In genomic region chr9:67493876-67494552, GRCm38 (mm10) we compare ENCODE assay signal across 15 mouse cellular contexts.
DNase-seq lines count a peak whose midpoint lies in the region; ATAC-seq and TF ChIP-seq lines count a peak whose summit lies in the region.
"Had no signal": no experiment of that assay in that cellular context is flagged by ENCODE, and none has a peak within 500 bp of the region (broad histone marks: within the 10 kb centered on the region; RNA-seq: fewer than 3 reads in every experiment).

No protein-coding gene starts in this region.

- H3K27ac ChIP-seq in heart, adult 2 months: no peak overlapping the region
- H3K27ac ChIP-seq in heart, embryonic 11.5 days (ENCODE audit: low read depth, low read length): no peak overlapping the region
- no peak overlapping the region for H3K27ac ChIP-seq in limb, embryonic 15.5 days
- no peak overlapping the region for H3K27ac ChIP-seq in midbrain, postnatal 0 days (ENCODE audit: low read depth, low read length)
- H3K27ac ChIP-seq: forebrain, embryonic 10.5 days; hindbrain, embryonic 10.5 days; liver, embryonic 12.5 days had no signal

- H3K27me3 ChIP-seq in heart, adult 2 months (ENCODE audit: control insufficient read depth, insufficient read depth, low read length): no peaks in the 10 kb centered on the region
- no peaks in the 10 kb centered on the region for H3K27me3 ChIP-seq in heart, embryonic 11.5 days (ENCODE audit: control insufficient read depth, insufficient read depth, low read length)
- no peaks in the 10 kb centered on the region for H3K27me3 ChIP-seq in C2C12 (ENCODE audit: control insufficient read depth, insufficient read depth, insufficient read length)
- no peaks in the 10 kb centered on the region for H3K27me3 ChIP-seq in Patski
- no peaks in the 10 kb centered on the region for H3K27me3 ChIP-seq in limb, embryonic 15.5 days
- H3K27me3 ChIP-seq in midbrain, postnatal 0 days (ENCODE audit: insufficient read depth, low read length): no peaks in the 10 kb centered on the region
- H3K27me3 ChIP-seq: liver, embryonic 12.5 days; neural tube, embryonic 15.5 days had no signal

- no peak for TF ChIP-seq CTCF in heart, adult 2 months (IDR thresholded peaks at IDR 0.05)
- TF ChIP-seq CTCF in C2C12 (IDR thresholded peaks at IDR 0.05; ENCODE audit: control insufficient read depth, insufficient read depth, insufficient read length) (no peak), Patski (IDR thresholded peaks at IDR 0.05) (no peak)
- no peak for TF ChIP-seq CTCF in midbrain, postnatal 0 days (IDR thresholded peaks at IDR 0.05)

- H3K4me3 ChIP-seq in heart, adult 2 months: no peak overlapping the region
- H3K4me3 ChIP-seq in heart, embryonic 11.5 days (ENCODE audit: low read depth, low read length): no peak overlapping the region
- no peak overlapping the region for H3K4me3 ChIP-seq in C2C12 (ENCODE audit: insufficient read depth, poor library complexity, severe bottlenecking)
- H3K4me3 ChIP-seq in limb, embryonic 15.5 days: no peak overlapping the region
- no peak overlapping the region for H3K4me3 ChIP-seq in midbrain, postnatal 0 days (ENCODE audit: low read depth, low read length)
- H3K4me3 ChIP-seq: forebrain, embryonic 10.5 days; hindbrain, embryonic 10.5 days; liver, embryonic 12.5 days; neural tube, embryonic 15.5 days had no signal

- H3K79me3 ChIP-seq in C2C12 (ENCODE audit: low read depth): no peaks in the 10 kb centered on the region

- no peak for TF ChIP-seq EP300 in heart, adult 2 months (IDR thresholded peaks at IDR 0.05; ENCODE audit: insufficient read depth, low read depth, low read length)

- WGBS in heart, adult 2 months: 75% methylated on average over 8 of the region's 8 CpGs
- WGBS in heart, embryonic 11.5 days (ENCODE audit: insufficient replicate concordance): 85% methylated on average over 8 of the region's 8 CpGs
- 66% methylated on average over 8 of the region's 8 CpGs for WGBS in limb, embryonic 15.5 days
- 84% methylated on average over 8 of the region's 8 CpGs for WGBS in midbrain, postnatal 0 days

- no peak overlapping the region for H3K9ac ChIP-seq in heart, adult 2 months (ENCODE audit: low read depth, low read length)
- no peak overlapping the region for H3K9ac ChIP-seq in heart, embryonic 11.5 days (ENCODE audit: low read depth, low read length)
- H3K9ac ChIP-seq in limb, embryonic 15.5 days: no peak overlapping the region
- no peak overlapping the region for H3K9ac ChIP-seq in midbrain, postnatal 0 days (replicated peaks; ENCODE audit: low read length, poor library complexity, severe bottlenecking)
- H3K9ac ChIP-seq: liver, embryonic 12.5 days; neural tube, embryonic 15.5 days had no signal

- H3K36me3 ChIP-seq in heart, adult 2 months (ENCODE audit: control insufficient read depth, insufficient read depth, low read length): no peaks in the 10 kb centered on the region
- H3K36me3 ChIP-seq in heart, embryonic 11.5 days (ENCODE audit: control insufficient read depth, insufficient read depth, low read length): no peaks in the 10 kb centered on the region
- no peaks in the 10 kb centered on the region for H3K36me3 ChIP-seq in C2C12 (ENCODE audit: control insufficient read depth, insufficient read depth)
- no peaks in the 10 kb centered on the region for H3K36me3 ChIP-seq in limb, embryonic 15.5 days
- no peaks in the 10 kb centered on the region for H3K36me3 ChIP-seq in midbrain, postnatal 0 days (ENCODE audit: insufficient read depth, low read length)
- H3K36me3 ChIP-seq: forebrain, embryonic 10.5 days; hindbrain, embryonic 10.5 days; liver, embryonic 12.5 days; neural tube, embryonic 15.5 days had no signal

- no peak overlapping the region for H3ac ChIP-seq in C2C12 (ENCODE audit: control insufficient read depth, insufficient read length, low read depth)

- H3K79me2 ChIP-seq in heart, adult 2 months (replicated peaks; ENCODE audit: control insufficient read depth, insufficient read depth, low read length): no peaks in the 10 kb centered on the region
- H3K79me2 ChIP-seq in C2C12 (ENCODE audit: control insufficient read depth, insufficient read depth): no peaks in the 10 kb centered on the region

- CTCF ChIA-PET in Patski (lab: Charles Lee): interaction anchor here (1.4 kb wide), 1 partner anchor 16 kb away, joined by 3 read pairs; no protein-coding TSS in a partner anchor

- POLR2A ChIA-PET in Patski (lab: Charles Lee): no interaction called here

- H3K9me3 ChIP-seq in heart, embryonic 11.5 days (replicated peaks; ENCODE audit: control insufficient read depth, low read length): no peaks in the 10 kb centered on the region
- H3K9me3 ChIP-seq in limb, embryonic 15.5 days: no peaks in the 10 kb centered on the region
- no peaks in the 10 kb centered on the region for H3K9me3 ChIP-seq in midbrain, postnatal 0 days (ENCODE audit: low read length)
- H3K9me3 ChIP-seq: forebrain, embryonic 10.5 days; hindbrain, embryonic 10.5 days; liver, embryonic 12.5 days; neural tube, embryonic 15.5 days had no signal

- no peak for TF ChIP-seq POLR2A in heart, adult 2 months (IDR thresholded peaks at IDR 0.05; ENCODE audit: insufficient read depth, low read depth, low read length)

- H3K4me2 ChIP-seq in heart, embryonic 11.5 days: no peak overlapping the region
- H3K4me2 ChIP-seq in limb, embryonic 15.5 days: no peak overlapping the region
- H3K4me2 ChIP-seq in midbrain, postnatal 0 days (ENCODE audit: low read depth, low read length, poor library complexity, severe bottlenecking): no peak overlapping the region
- H3K4me2 ChIP-seq: liver, embryonic 12.5 days; neural tube, embryonic 15.5 days had no signal

- no peak for ATAC-seq in heart, embryonic 11.5 days (replicated peaks; ENCODE audit: insufficient number of reproducible peaks, low FRiP score, low TSS enrichment)
- ATAC-seq in Patski: no peak
- ATAC-seq in limb, embryonic 15.5 days (ENCODE audit: insufficient number of reproducible peaks, low FRiP score, low TSS enrichment, low read depth): 0 out of 2 replicates have a peak, but pooled peaks have one; percentile 14
- no peak for ATAC-seq in midbrain, postnatal 0 days (ENCODE audit: low FRiP score)
- ATAC-seq: liver, embryonic 12.5 days; midbrain, embryonic 16.5 days had no signal

- in situ Hi-C loops in Patski (cut with MboI; ENCODE audit: low pct_unique_long_range_greater_than_20kb): no loop called here

- intact Hi-C loops in heart, adult 2 months (cut with DNase I): no loop called here

- DNase-seq in heart, adult 2 months: peak; percentile 33 to 60
- DNase-seq in Patski (ENCODE audit: low read depth, low spot score): peak; percentile 56
- DNase-seq in spleen, postnatal 36 days (ENCODE audit: low spot score in 2 of 2): no peak
- no peak for DNase-seq in midbrain, postnatal 0 days (ENCODE audit: low spot score)
- DNase-seq: cerebellum, adult 8-10 months; kidney, postnatal 10 days; right cerebral cortex, postnatal 4 days had no signal

- peaks cover 4% of the 10 kb centered on the region for H3K4me1 ChIP-seq in heart, adult 2 months (ENCODE audit: control insufficient read depth, insufficient read depth, low read length)
- H3K4me1 ChIP-seq in heart, embryonic 11.5 days (ENCODE audit: control insufficient read depth, insufficient read depth, low read length): peaks cover 10% of the 10 kb centered on the region; the same call in 1 of the 2 replicates
- peaks cover 15% of the 10 kb centered on the region; the same call in 1 of the 2 replicates for H3K4me1 ChIP-seq in limb, embryonic 15.5 days
- H3K4me1 ChIP-seq in midbrain, postnatal 0 days (ENCODE audit: insufficient read depth, low read length): peaks cover 8% of the 10 kb centered on the region; the same call in 1 of the 2 replicates
- H3K4me1 ChIP-seq: hindbrain, embryonic 10.5 days; liver, embryonic 12.5 days had no signal

TF ChIP-seq in C2C12, 6 proteins besides CTCF, POLR2A, EP300 and RAD21:
- no peak for TF ChIP-seq MYOG (IDR thresholded peaks at IDR 0.05; ENCODE audit: control insufficient read depth, extremely low read depth, insufficient read length)
- peak; percentile 46 for TF ChIP-seq MYOD1 (IDR thresholded peaks at IDR 0.05; ENCODE audit: control insufficient read depth, insufficient read length, low read depth)
- no peak for TF ChIP-seq FOSL1 (IDR thresholded peaks at IDR 0.05; ENCODE audit: insufficient read depth, low read length, poor library complexity, severe bottlenecking)
- no peak for TF ChIP-seq USF1 (IDR thresholded peaks at IDR 0.05; ENCODE audit: low read depth)

Comparison
In these comparisons a context has a peak if more than half of its experiments do, and no peak if none do; other contexts are left out.
1. DNase-seq: peak in heart, adult 2 months (2 of 2) and Patski (single experiment); none in spleen, postnatal 36 days (0 of 2) and midbrain, postnatal 0 days (single experiment).